Mouse (Mus musculus) liver, embryonic 14.5 days (tissue): ENCODE measurements around the gene Mogs. TPM values are rescaled to one million over a fixed set of nuclear protein-coding genes. Genes with fewer than 3 reads are reported as not detected.

ENCODE experiments used
- ATAC-seq: fragments of 200-750 bp; cut with Nextera tagmentation; 2 replicates; pipeline ENCODE4 v1.8.0; 2017; ENCODE audit warnings: moderate number of reproducible peaks, mild to moderate bottlenecking, moderate library complexity; ENCODE audit not compliant: insufficient read depth
- DNase-seq, 3 experiments: peaks; one replicate each; pipeline ENCODE4 v3.0.0-alpha.2; 2012 to 2013; ENCODE audit warnings: low read depth in 3 of 3, low spot score in 3 of 3
- H3K27ac ChIP-seq: fragments of 300-500 bp; sonication (generic); 2 replicates; pipeline ENCODE4 v1.5.1; 2014; ENCODE audit warnings: moderate library complexity, mild to moderate bottlenecking, control low read depth, inconsistent platforms
- H3K27me3 ChIP-seq: fragments of 300-500 bp; sonication (generic); 2 replicates; pipeline ENCODE4 v1.6.1; 2014; ENCODE audit warnings: mild to moderate bottlenecking, low read length, moderate library complexity; ENCODE audit not compliant: control insufficient read depth, insufficient read depth
- H3K36me3 ChIP-seq: fragments of 300-500 bp; sonication (generic); replicated peaks from 2 replicates; pipeline ENCODE4 v1.6.1; 2014; ENCODE audit warnings: low read depth; ENCODE audit not compliant: control insufficient read depth, insufficient read depth
- H3K4me1 ChIP-seq, 2 experiments: fragments of 200-500 bp in 1 of 2; fragments of 300-500 bp in 1 of 2; sonication (generic) in 1 of 2; replicated peaks; 2 replicates each; pipeline ENCODE4 v1.6.1; 2012 to 2014; ENCODE audit warnings: antibody characterized with exemption in 1 of 2, inconsistent platforms in 1 of 2, low read length in 1 of 2; ENCODE audit not compliant: control insufficient read depth in 2 of 2, insufficient read depth in 2 of 2
- H3K4me2 ChIP-seq: fragments of 300-500 bp; sonication (generic); 2 replicates; pipeline ENCODE4 v1.6.1; 2014; ENCODE audit warnings: low read depth, mild to moderate bottlenecking, control low read depth, moderate library complexity
- H3K4me3 ChIP-seq, 2 experiments: fragments of 200-500 bp in 1 of 2; fragments of 300-500 bp in 1 of 2; sonication (generic) in 1 of 2; 2 replicates each; pipeline ENCODE4 v1.5.1; 2012 to 2014; ENCODE audit warnings: low read depth in 2 of 2, low read length in 2 of 2, mild to moderate bottlenecking in 2 of 2, control low read depth in 1 of 2, inconsistent platforms in 1 of 2, moderate library complexity in 1 of 2; ENCODE audit not compliant: insufficient read depth in 1 of 2
- H3K9ac ChIP-seq: fragments of 300-500 bp; sonication (generic); replicated peaks from 2 replicates; pipeline ENCODE4 v1.6.1; 2014; ENCODE audit warnings: mild to moderate bottlenecking, control low read depth, moderate library complexity
- H3K9me3 ChIP-seq: fragments of 300-500 bp; sonication (generic); 2 replicates; pipeline ENCODE4 v1.6.1; 2016; ENCODE audit warnings: low read length, mixed read lengths; ENCODE audit not compliant: control insufficient read depth
- CTCF ChIP-seq: IDR thresholded peaks from 2 replicates; pipeline ENCODE4 v1.5.1; 2016; ENCODE audit warnings: antibody characterized with exemption, low read depth, control low read depth
- EP300 ChIP-seq: IDR thresholded peaks from 2 replicates; pipeline ENCODE4 v1.6.1; 2016; ENCODE audit warnings: antibody characterized with exemption, low read depth
- WGBS: fragments of 180-500 bp; shearing (Covaris S2); extraction: QIAGEN DNeasy Blood & Tissue Kit; methylation state at CpG from one replicate; pipeline ENCODE4 v1.1.7; 2014; ENCODE audit not compliant: insufficient replicate concordance; 5-methylcytosine and 5-hydroxymethylcytosine counted together
- polyA plus RNA-seq, 2 experiments: library from polyadenylated mRNA; depleted of rRNA in 1 of 2; stranded (reverse) in 1 of 2; unstranded in 1 of 2; fragments of >200 nt; fragmentation: Nextera tagmentation in 1 of 2; extraction: Ambion mirVana in 1 of 2; gene quantifications; 2 replicates each; pipeline versions ENCODE4 v1.2.1 to v1.2.3; 2012 to 2014

The Mogs gene
- polyA plus RNA-seq, 2 experiments: 28.2 to 36.9 TPM

DNA sequence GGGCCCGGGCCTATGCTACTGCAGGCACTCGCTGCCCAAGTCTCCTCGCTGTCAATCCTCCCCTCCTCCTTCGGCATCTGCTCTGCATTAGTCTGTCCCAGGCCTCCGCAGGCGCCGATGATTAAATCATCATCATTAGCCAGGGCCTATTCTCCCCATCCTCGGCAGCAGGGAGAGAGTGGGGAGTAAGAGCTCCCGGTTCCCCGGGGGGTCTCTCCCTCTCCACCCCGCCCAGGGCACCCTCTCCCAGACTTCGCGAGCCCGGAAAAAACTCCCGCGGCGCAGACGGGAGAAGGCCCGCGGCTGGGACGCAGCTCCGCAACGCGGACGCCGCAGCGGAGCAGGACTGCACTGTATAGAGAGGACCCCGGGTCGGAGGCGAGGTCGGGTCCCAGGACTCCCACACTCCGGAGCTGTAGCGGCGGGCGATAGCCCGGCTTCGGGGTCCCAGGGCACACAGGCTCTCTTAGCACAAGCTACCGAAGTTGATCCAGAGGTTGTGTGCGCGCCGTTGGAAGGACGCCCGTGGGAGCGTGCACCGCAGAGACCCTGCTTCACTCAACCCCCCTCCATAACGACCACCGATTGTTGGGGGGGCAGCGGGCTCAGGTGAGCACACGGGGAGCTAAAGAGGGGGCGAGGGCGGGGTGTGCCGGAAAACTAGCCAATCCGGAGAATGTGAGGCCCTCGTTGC, 37.5 kb upstream of the Mogs start, which contains the start of gene Pcgf1:
Gene Pcgf1, plus strand, starts transcription at position 240 of the 694 bp plus-strand sequence.
- Histone ChIP-seq H3K27me3 (peaks cover 35% of the 10 kb centered on the region), H3K4me3 (peak within 1 kb of the TSS; percentile 92 to 96), H3K27ac (peak within 1 kb of the TSS; percentile 84), H3K9ac (peak within 1 kb of the TSS; percentile 92), H3K36me3 (peaks cover 6% of the 10 kb centered on the region), H3K4me2 (peak within 1 kb of the TSS; percentile 84), H3K4me1 (peaks cover 8% of the 10 kb centered on the region in 2 experiments), H3K9me3 (no peaks in the 10 kb centered on the region)
- DNase-seq (no peak), ATAC-seq (peak; percentile 27)
- TF ChIP-seq CTCF: no peak
- TF ChIP-seq EP300: no peak
- under 1% methylated on average over 54 of the region's 54 CpGs for WGBS

GRCm38 (mm10) chr6:83078324-83078858, 36.9 kb upstream of the Mogs start:
- peak; percentile 91 for ATAC-seq

DNA sequence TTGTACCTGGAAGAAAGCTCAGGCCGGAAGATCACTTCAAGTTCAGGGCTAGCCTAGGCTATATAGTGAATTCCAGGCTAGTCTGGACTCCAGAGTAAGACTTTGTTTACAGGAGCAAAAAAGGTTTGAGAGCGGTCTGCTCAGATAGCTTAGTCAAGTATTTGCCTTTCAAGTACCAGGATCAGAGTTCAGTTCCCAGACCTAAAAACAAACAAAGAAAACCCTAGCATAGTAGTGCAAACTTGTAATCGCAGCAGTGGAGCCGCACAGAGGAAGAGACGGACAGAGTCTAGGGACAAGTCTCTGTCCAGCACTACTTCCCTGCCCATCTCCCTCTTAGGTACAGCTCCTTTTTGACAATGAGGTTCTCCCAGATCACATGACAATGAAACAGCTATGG, 35.1 kb upstream of the Mogs start:
- no peak overlapping the region for H3K27ac ChIP-seq
- WGBS: 81% methylated on average over 5 of the region's 5 CpGs
- peak overlapping the region; percentile 8; the same call in 1 of the 2 replicates for H3K4me2 ChIP-seq
- no peak for ATAC-seq
- no peak for DNase-seq
- H3K27me3 ChIP-seq: peaks cover 33% of the 10 kb centered on the region
- no peaks in the 10 kb centered on the region for H3K9me3 ChIP-seq
- no peak overlapping the region; the same call in 1 of the 2 replicates for H3K9ac ChIP-seq
- peaks cover 8% of the 10 kb centered on the region in 2 experiments for H3K4me1 ChIP-seq
- H3K36me3 ChIP-seq: peaks cover 6% of the 10 kb centered on the region
- no peak for TF ChIP-seq EP300
- TF ChIP-seq CTCF: no peak
- no peak overlapping the region for H3K4me3 ChIP-seq

More at GRCm38 (mm10) chr6:83078324-83078858, 36.9 kb upstream of the Mogs start:
- peak; percentile 95 for DNase-seq
- H3K36me3 ChIP-seq: peaks cover 6% of the 10 kb centered on the region
- no peak for TF ChIP-seq EP300
- TF ChIP-seq CTCF: peak; percentile 72
- H3K4me1 ChIP-seq: peaks cover 8% of the 10 kb centered on the region in 2 experiments
- H3K9me3 ChIP-seq: no peaks in the 10 kb centered on the region
- peak overlapping the region; percentile 84 for H3K4me2 ChIP-seq
- WGBS: under 1% methylated on average over 46 of the region's 46 CpGs
- H3K27ac ChIP-seq: peak overlapping the region; percentile 84
- peaks cover 32% of the 10 kb centered on the region for H3K27me3 ChIP-seq
- H3K4me3 ChIP-seq: peak overlapping the region; percentile 92 to 96
- peak overlapping the region; percentile 92 for H3K9ac ChIP-seq

- H3K4me1 ChIP-seq: peaks cover 8% of the 10 kb centered on the region in 2 experiments
- H3K9me3 ChIP-seq: no peaks in the 10 kb centered on the region
- peaks cover 51% of the 10 kb centered on the region for H3K27me3 ChIP-seq
- WGBS: 39% methylated on average over 5 of the region's 5 CpGs
- H3K4me2 ChIP-seq: no peak overlapping the region
- TF ChIP-seq EP300 (no peak), CTCF (no peak)
- ATAC-seq (no peak), DNase-seq (no peak)
- H3K9ac ChIP-seq: no peak overlapping the region
- peaks cover 6% of the 10 kb centered on the region for H3K36me3 ChIP-seq
- no peak overlapping the region for H3K27ac ChIP-seq
- H3K4me3 ChIP-seq: no peak overlapping the region
These were observed 31.8 kb upstream of the Mogs start for GRCm38 (mm10) chr6:83083497-83083896.

DNA sequence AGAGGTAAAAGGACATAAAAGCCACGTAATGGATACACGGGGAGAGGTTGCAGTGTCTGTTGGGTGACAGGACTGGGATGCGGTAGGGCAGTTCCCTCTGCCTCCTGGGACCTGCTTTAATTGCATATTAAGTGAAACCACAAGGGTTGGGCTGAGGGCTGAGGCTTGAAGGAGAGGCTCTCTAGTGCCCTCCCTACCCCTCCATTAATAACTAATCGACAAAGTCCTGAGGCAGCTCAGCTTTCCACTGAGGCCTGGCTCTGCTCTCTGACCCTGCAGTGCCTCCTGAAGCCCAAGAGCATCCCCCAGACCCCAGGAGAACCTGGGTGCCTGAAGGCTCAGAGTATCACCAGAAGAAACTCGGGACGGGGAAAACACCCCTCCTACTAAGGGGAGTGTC, 30.8 kb upstream of the Mogs start:
- H3K4me2 ChIP-seq: no peak overlapping the region
- 15% methylated on average over 6 of the region's 6 CpGs for WGBS
- no peak for TF ChIP-seq CTCF
- no peak for TF ChIP-seq EP300
- peaks cover 58% of the 10 kb centered on the region for H3K27me3 ChIP-seq
- DNase-seq (no peak), ATAC-seq (no peak)
- no peak overlapping the region; the same call in 1 of the 2 replicates for H3K9ac ChIP-seq
- H3K36me3 ChIP-seq: peaks cover 6% of the 10 kb centered on the region
- peaks cover 0 to 3% of the 10 kb centered on the region in 2 experiments for H3K4me1 ChIP-seq
- no peak overlapping the region for H3K27ac ChIP-seq
- H3K9me3 ChIP-seq: no peaks in the 10 kb centered on the region
- no peak overlapping the region for H3K4me3 ChIP-seq
